Mouse (Mus musculus) c-Kit-negative CD71-positive TER-119-positive erythroid progenitor cells, embryonic 14.5 days (primary cell): Measurements from ENCODE around the gene Scn1b.

Experiments used
- DNase-seq: peaks from one replicate; pipeline ENCODE4 v3.0.0-alpha.2; 2013; ENCODE audit warnings: low read depth, low spot score

The Scn1b gene

GRCm38 (mm10) chr7:31149751-31150565, 23.2 kb upstream of the Scn1b start:
- no peak for DNase-seq

GRCm38 (mm10) chr7:31149271-31149670, 22.5 kb upstream of the Scn1b start:
- DNase-seq = no peak

- DNase-seq = no peak
These were observed 22.0 kb upstream of the Scn1b start for GRCm38 (mm10) chr7:31148756-31149155.

- DNase-seq = no peak
These were observed 21.3 kb upstream of the Scn1b start for GRCm38 (mm10) chr7:31148086-31148485.

- DNase-seq = no peak
These were observed 18.9 kb upstream of the Scn1b start for GRCm38 (mm10) chr7:31145596-31146160.

GRCm38 (mm10) chr7:31144886-31145285, 18.1 kb upstream of the Scn1b start:
- no peak for DNase-seq

GRCm38 (mm10) chr7:31140941-31141340, 14.1 kb upstream of the Scn1b start:
- DNase-seq = no peak

GRCm38 (mm10) chr7:31140302-31140701, 13.5 kb upstream of the Scn1b start:
- no peak for DNase-seq

GRCm38 (mm10) chr7:31139765-31140164, 13.0 kb upstream of the Scn1b start:
- DNase-seq = no peak

- no peak for DNase-seq
These were observed 8.9 kb upstream of the Scn1b start for GRCm38 (mm10) chr7:31135717-31136116.

- no peak for DNase-seq
These were observed 5.1 kb upstream of the Scn1b start for GRCm38 (mm10) chr7:31131866-31132265.

- no peak for DNase-seq
These were observed 4.0 kb upstream of the Scn1b start for GRCm38 (mm10) chr7:31130841-31131240.

- no peak for DNase-seq
These were observed 3.4 kb upstream of the Scn1b start for GRCm38 (mm10) chr7:31130197-31130596.

GRCm38 (mm10) chr7:31128157-31128705, 1.4 kb upstream of the Scn1b start:
- DNase-seq = no peak

GRCm38 (mm10) chr7:31126211-31126751, 522 bp downstream of the Scn1b start:
- DNase-seq = no peak

- no peak for DNase-seq
These were observed 1.7 kb downstream of the Scn1b start for GRCm38 (mm10) chr7:31125116-31125515.

GRCm38 (mm10) chr7:31124381-31124780, 2.4 kb downstream of the Scn1b start:
- no peak for DNase-seq

- DNase-seq = no peak
These were observed 3.1 kb downstream of the Scn1b start for GRCm38 (mm10) chr7:31123697-31124096.

GRCm38 (mm10) chr7:31122641-31123631, 3.9 kb downstream of the Scn1b start:
- no peak for DNase-seq

GRCm38 (mm10) chr7:31119556-31119955, 7.2 kb downstream of the Scn1b start:
- DNase-seq = no peak

GRCm38 (mm10) chr7:31118486-31118885, 8.3 kb downstream of the Scn1b start:
- DNase-seq = no peak
